Mouse (Mus musculus): ENCODE data around the gene Tcl1b3. TPM values are rescaled to one million over a fixed set of nuclear protein-coding genes. Genes with fewer than 3 reads are reported as not detected.

The Tcl1b3 gene
- polyA plus RNA-seq, 1 experiment from 2014 or later = not detected

DNA sequence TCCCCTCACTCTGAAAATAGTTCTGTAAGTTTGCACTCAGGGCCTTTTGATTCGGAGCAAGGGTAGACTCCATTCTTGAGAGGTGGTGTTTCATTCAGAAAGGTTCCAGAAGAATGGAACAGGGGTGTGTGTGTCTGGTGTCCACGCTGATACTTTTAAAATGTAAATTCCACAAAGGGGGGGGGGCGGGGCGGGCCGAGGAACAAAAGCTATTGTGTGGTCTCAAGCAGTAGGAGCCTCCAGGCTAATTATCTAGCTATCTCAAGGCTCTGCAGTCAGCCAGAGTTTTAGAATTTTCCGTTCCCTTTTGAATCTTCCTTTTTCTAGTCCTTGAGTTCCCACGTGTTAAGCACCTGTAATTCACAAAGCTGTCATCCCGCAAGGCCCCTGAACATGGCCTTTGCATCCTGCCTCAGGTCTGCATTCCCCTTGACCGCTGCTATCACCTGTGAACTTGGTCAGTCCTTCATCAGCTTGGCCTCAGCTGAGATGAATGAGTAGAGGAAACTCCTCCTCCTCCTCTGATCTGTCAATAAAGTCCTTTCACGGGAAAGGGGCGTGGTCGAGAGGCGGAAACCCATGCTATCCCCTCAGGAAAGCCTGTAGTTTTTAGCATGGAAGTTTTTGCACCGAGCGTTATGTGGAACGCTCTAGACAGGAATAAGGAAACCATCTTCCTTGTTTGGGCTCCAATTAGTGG, 33.9 kb downstream of the Tcl1b3 start:
- DNase-seq (ENCODE audit: low spot score) = no peak

GRCm38 (mm10) chr12:105234362-105234761, 43.5 kb downstream of the Tcl1b3 start:
- DNase-seq (ENCODE audit: low spot score) = no peak

DNA sequence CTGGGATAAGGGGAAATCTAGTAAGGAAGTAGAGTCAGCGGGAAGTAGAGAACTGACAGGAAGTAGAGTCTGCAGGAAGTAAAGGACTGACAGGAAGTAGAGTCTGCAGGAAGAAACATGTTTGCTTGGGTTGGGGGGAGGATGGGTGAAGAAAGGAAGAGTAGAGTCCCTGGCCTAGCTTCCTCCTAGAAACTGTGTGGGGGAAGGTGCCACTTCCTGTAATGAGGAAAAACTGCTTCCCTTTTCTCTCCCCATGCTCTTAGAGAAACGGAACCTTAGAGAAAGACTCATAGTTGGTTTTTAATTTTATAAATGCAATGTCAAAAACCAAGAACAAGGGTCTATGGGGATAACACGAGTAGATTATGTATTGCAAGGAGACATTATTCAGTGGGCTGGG, 44.2 kb downstream of the Tcl1b3 start:
- no peak for DNase-seq (ENCODE audit: low spot score)

GRCm38 (mm10) chr12:105239060-105239459, 48.2 kb downstream of the Tcl1b3 start:
- no peak for DNase-seq (ENCODE audit: low spot score)

Other genes with a start within 250 kb of the Tcl1b3 start
- gene Syne3, start 181.2 kb upstream of the Tcl1b3 start, polyA plus RNA-seq (2015; fragmentation: Nextera tagmentation; extraction: Ambion mirVana) = 6.2 and 7.8 TPM in 2 replicates
- 153 and 160 TPM in 2 replicates for gene Glrx5, start 158.4 kb upstream of the Tcl1b3 start, polyA plus RNA-seq (2015; fragmentation: Nextera tagmentation; extraction: Ambion mirVana)
- not detected in 2 replicates for gene Tcl1b2, start 45.0 kb upstream of the Tcl1b3 start, polyA plus RNA-seq (2015; fragmentation: Nextera tagmentation; extraction: Ambion mirVana)
- not detected in 2 replicates for gene Tcl1b1, start 31.4 kb upstream of the Tcl1b3 start, polyA plus RNA-seq (2015; fragmentation: Nextera tagmentation; extraction: Ambion mirVana)
- gene Tcl1b5, start 14.7 kb upstream of the Tcl1b3 start, polyA plus RNA-seq (2015; fragmentation: Nextera tagmentation; extraction: Ambion mirVana) = not detected in 2 replicates
- gene Tcl1b4, start 10.9 kb downstream of the Tcl1b3 start, polyA plus RNA-seq (2015; fragmentation: Nextera tagmentation; extraction: Ambion mirVana) = not detected in 2 replicates
- gene Tcl1, start 31.8 kb downstream of the Tcl1b3 start, polyA plus RNA-seq (2015; fragmentation: Nextera tagmentation; extraction: Ambion mirVana) = not detected in 2 replicates
- 0.08 TPM in 1 of 2 replicates, not detected in the other for gene Tunar, start 142.8 kb downstream of the Tcl1b3 start, polyA plus RNA-seq (2015; fragmentation: Nextera tagmentation; extraction: Ambion mirVana)

Measured in thymus, postnatal 0 days (tissue).